Mouse (Mus musculus) cortical plate, adult 2 months (tissue): ENCODE data around the gene Mdga2. TPM values are rescaled to one million over a fixed set of nuclear protein-coding genes. Genes with fewer than 3 reads are reported as not detected.

Experiments used
- H3K27ac ChIP-seq: fragments of 200-500 bp; 2 replicates; pipeline ENCODE4 v1.5.1; 2012; ENCODE audit warnings: low read length, control low read depth, inconsistent platforms; ENCODE audit not compliant: insufficient read depth
- H3K4me1 ChIP-seq: fragments of 200-500 bp; 2 replicates; pipeline ENCODE4 v1.6.1; 2011; ENCODE audit warnings: low read length; ENCODE audit not compliant: control insufficient read depth, insufficient read depth
- H3K4me3 ChIP-seq: fragments of 200-500 bp; 2 replicates; pipeline ENCODE4 v1.5.1; 2011; ENCODE audit warnings: mild to moderate bottlenecking, low read length, control low read depth; ENCODE audit not compliant: insufficient read depth
- CTCF ChIP-seq: fragments of 200-500 bp; IDR thresholded peaks from 2 replicates; pipeline ENCODE4 v1.5.1; 2011; ENCODE audit warnings: mild to moderate bottlenecking, control low read depth, low read length; ENCODE audit not compliant: insufficient read depth; ENCODE audit errors: extremely low read depth
- POLR2A ChIP-seq: fragments of 200-500 bp; IDR thresholded peaks from 2 replicates; pipeline ENCODE4 v1.6.1; 2011; ENCODE audit warnings: mild to moderate bottlenecking, low read length, control low read depth; ENCODE audit not compliant: insufficient read depth; ENCODE audit errors: extremely low read depth
- polyA plus RNA-seq: library from polyadenylated mRNA; depleted of rRNA; stranded (reverse); fragments of >200 nt; gene quantifications from 2 replicates; pipeline ENCODE4 v1.2.3, GENCODE M21; 2012

Gene Mdga2
- polyA plus RNA-seq, 1 experiment: 22.1 TPM

GRCm38 (mm10) chr12:67059136-67060014 lies 163.0 kb downstream of the Mdga2 start:
- TF ChIP-seq POLR2A: no peak
- H3K4me3 ChIP-seq: no peak overlapping the region
- no peaks in the 10 kb centered on the region for H3K4me1 ChIP-seq
- no peak overlapping the region for H3K27ac ChIP-seq

GRCm38 (mm10) chr12:67056621-67057020 lies 165.7 kb downstream of the Mdga2 start:
- Histone ChIP-seq H3K4me1 (no peaks in the 10 kb centered on the region), H3K27ac (no peak overlapping the region), H3K4me3 (no peak overlapping the region)
- TF ChIP-seq POLR2A (no peak), CTCF (no peak)

GRCm38 (mm10) chr12:67045099-67045750 lies 177.1 kb downstream of the Mdga2 start:
- Histone ChIP-seq H3K27ac (no peak overlapping the region), H3K4me1 (peaks cover 3% of the 10 kb centered on the region)
- TF ChIP-seq CTCF: no peak
- TF ChIP-seq POLR2A: no peak

GRCm38 (mm10) chr12:67041865-67042264 lies 180.5 kb downstream of the Mdga2 start:
- H3K27ac ChIP-seq: no peak overlapping the region

More at GRCm38 (mm10) chr12:67045099-67045750, 177.1 kb downstream of the Mdga2 start:
- no peak overlapping the region for H3K4me3 ChIP-seq

GRCm38 (mm10) chr12:67035509-67036261 lies 186.7 kb downstream of the Mdga2 start:
- no peak for TF ChIP-seq POLR2A
- no peak for TF ChIP-seq CTCF
- Histone ChIP-seq H3K4me3 (no peak overlapping the region), H3K4me1 (no peaks in the 10 kb centered on the region), H3K27ac (no peak overlapping the region)

More at GRCm38 (mm10) chr12:67041865-67042264, 180.5 kb downstream of the Mdga2 start:
- TF ChIP-seq CTCF: no peak
- TF ChIP-seq POLR2A: no peak
- Histone ChIP-seq H3K4me1 (peaks cover 3% of the 10 kb centered on the region), H3K4me3 (no peak overlapping the region)

- Histone ChIP-seq H3K27ac (no peak overlapping the region), H3K4me1 (no peaks in the 10 kb centered on the region), H3K4me3 (no peak overlapping the region)
- no peak for TF ChIP-seq POLR2A
- no peak for TF ChIP-seq CTCF
Observed at GRCm38 (mm10) chr12:67017192-67017591, 205.2 kb downstream of the Mdga2 start.

GRCm38 (mm10) chr12:67011368-67011767 lies 211.0 kb downstream of the Mdga2 start:
- Histone ChIP-seq H3K4me3 (no peak overlapping the region), H3K4me1 (no peaks in the 10 kb centered on the region), H3K27ac (no peak overlapping the region)
- no peak for TF ChIP-seq POLR2A
- TF ChIP-seq CTCF: no peak

GRCm38 (mm10) chr12:67010318-67010717 lies 212.0 kb downstream of the Mdga2 start:
- TF ChIP-seq POLR2A (no peak), CTCF (no peak)
- H3K27ac ChIP-seq: no peak overlapping the region
- H3K4me1 ChIP-seq: no peaks in the 10 kb centered on the region
- H3K4me3 ChIP-seq: no peak overlapping the region

- no peak overlapping the region for H3K27ac ChIP-seq
- H3K4me1 ChIP-seq: no peaks in the 10 kb centered on the region
- TF ChIP-seq POLR2A: no peak
- TF ChIP-seq CTCF: no peak
- H3K4me3 ChIP-seq: no peak overlapping the region
Observed at GRCm38 (mm10) chr12:67009191-67009590, 213.2 kb downstream of the Mdga2 start.

GRCm38 (mm10) chr12:66954129-66954528 lies 268.2 kb downstream of the Mdga2 start:
- no peak for TF ChIP-seq CTCF
- TF ChIP-seq POLR2A: no peak
- Histone ChIP-seq H3K27ac (no peak overlapping the region), H3K4me1 (no peaks in the 10 kb centered on the region), H3K4me3 (no peak overlapping the region)
